25 mouse cellular contexts compared by ENCODE assay signal in the genomic region with DNA sequence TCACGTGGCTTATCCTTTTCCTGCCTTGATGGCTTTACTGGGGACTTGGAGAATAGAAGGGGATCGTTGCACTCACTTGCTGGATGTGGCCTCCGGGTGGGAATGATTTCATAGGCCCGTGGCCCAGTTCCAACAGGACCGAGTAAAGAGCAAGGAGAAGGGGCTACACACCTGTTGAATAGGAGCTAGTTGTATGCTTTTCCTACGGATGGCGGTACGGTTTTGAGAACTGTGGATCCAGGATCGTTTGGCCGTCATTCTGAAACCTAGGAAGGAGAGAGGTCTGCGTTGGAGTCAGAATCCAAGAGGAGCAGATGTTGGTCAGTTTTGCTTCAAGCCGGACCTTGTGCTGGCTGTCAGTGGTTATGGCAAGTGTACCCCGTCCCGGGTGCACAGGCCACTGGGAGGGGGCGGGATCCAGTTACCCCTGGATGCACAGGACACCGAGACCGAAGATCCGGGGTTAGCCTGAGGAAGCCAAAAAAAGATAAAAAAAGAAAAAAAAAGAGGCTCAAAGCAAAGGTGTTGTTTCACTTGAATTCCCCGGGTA. TPM values are rescaled to one million over a fixed set of nuclear protein-coding genes. Genes with fewer than 3 reads are reported as not detected.
A peak's percentile ranks its signal among the peaks of the same experiment; 100 is the strongest.
DNase-seq lines count a peak whose midpoint lies in the region; ATAC-seq lines count a peak whose summit lies in the region.
"Had no signal": no experiment of that assay in that cellular context is flagged by ENCODE, and none has a peak within 500 bp of the region (broad histone marks: within the 10 kb centered on the region; RNA-seq: fewer than 3 reads in every experiment).

No protein-coding gene starts in this region.

- no peak overlapping the region for H3K9ac ChIP-seq in midbrain, embryonic 11.5 days (ENCODE audit: low read length)
- H3K9ac ChIP-seq in midbrain, embryonic 15.5 days = no peak overlapping the region
- H3K9ac ChIP-seq: embryonic facial prominence, embryonic 13.5 days; forebrain, embryonic 12.5 days; forebrain, embryonic 15.5 days; heart, embryonic 13.5 days; hindbrain, embryonic 13.5 days; intestine, embryonic 15.5 days had no signal

- H3K4me1 ChIP-seq in midbrain, embryonic 11.5 days (ENCODE audit: control insufficient read depth, insufficient read depth, low read length) = peaks cover 6% of the 10 kb centered on the region
- peaks cover 23% of the 10 kb centered on the region for H3K4me1 ChIP-seq in midbrain, embryonic 15.5 days

- no peak overlapping the region for H3K27ac ChIP-seq in midbrain, embryonic 11.5 days (ENCODE audit: low read depth, low read length)
- no peak overlapping the region for H3K27ac ChIP-seq in midbrain, embryonic 15.5 days
- H3K27ac ChIP-seq: embryonic facial prominence, embryonic 10.5 days; embryonic facial prominence, embryonic 13.5 days; forebrain, embryonic 12.5 days; forebrain, embryonic 15.5 days; heart, adult 2 months; heart, embryonic 10.5 days; heart, embryonic 13.5 days; hindbrain, embryonic 13.5 days; intestine, embryonic 15.5 days had no signal

- ATAC-seq in midbrain, embryonic 11.5 days (ENCODE audit: low FRiP score) = no peak
- no peak for ATAC-seq in midbrain, embryonic 15.5 days (replicated peaks)
- ATAC-seq in CD4-positive, CD25-positive, alpha-beta regulatory T cell, adult 4 months = no peak
- ATAC-seq: forebrain, embryonic 15.5 days; hindbrain, embryonic 16.5 days; intestine, embryonic 15.5 days had no signal

- H3K36me3 ChIP-seq in midbrain, embryonic 11.5 days (ENCODE audit: control insufficient read depth, insufficient read depth, low read length) = no peaks in the 10 kb centered on the region
- 0 out of 2 replicates have a peak, but pooled peaks cover 6% of the 10 kb centered on the region for H3K36me3 ChIP-seq in midbrain, embryonic 15.5 days (replicated peaks)
- H3K36me3 ChIP-seq: forebrain, embryonic 12.5 days; forebrain, embryonic 15.5 days; intestine, embryonic 15.5 days had no signal

- no peaks in the 10 kb centered on the region for H3K9me3 ChIP-seq in midbrain, embryonic 11.5 days (ENCODE audit: control insufficient read depth, low read length)
- H3K9me3 ChIP-seq in midbrain, embryonic 15.5 days = no peaks in the 10 kb centered on the region
- H3K9me3 ChIP-seq: embryonic facial prominence, embryonic 10.5 days; embryonic facial prominence, embryonic 13.5 days; forebrain, embryonic 12.5 days; forebrain, embryonic 15.5 days; heart, embryonic 10.5 days; heart, embryonic 13.5 days; hindbrain, embryonic 13.5 days; intestine, embryonic 15.5 days had no signal

- no peak overlapping the region for H3K4me3 ChIP-seq in midbrain, embryonic 11.5 days (ENCODE audit: low read depth, low read length)
- no peak overlapping the region for H3K4me3 ChIP-seq in midbrain, embryonic 15.5 days
- H3K4me3 ChIP-seq: embryonic facial prominence, embryonic 10.5 days; embryonic facial prominence, embryonic 13.5 days; erythroblast, embryonic 14.5 days; forebrain, embryonic 12.5 days; forebrain, embryonic 15.5 days; heart, adult 2 months; heart, embryonic 10.5 days; heart, embryonic 13.5 days; hindbrain, embryonic 13.5 days; intestine, embryonic 15.5 days had no signal

- peaks cover 25% of the 10 kb centered on the region for H3K27me3 ChIP-seq in midbrain, embryonic 11.5 days (ENCODE audit: control insufficient read depth, insufficient read depth, low read length)
- peaks cover 9% of the 10 kb centered on the region for H3K27me3 ChIP-seq in midbrain, embryonic 15.5 days (replicated peaks)

- WGBS in midbrain, embryonic 11.5 days = 90% methylated on average over 19 of the region's 19 CpGs
- WGBS in midbrain, embryonic 15.5 days = 92% methylated on average over 19 of the region's 19 CpGs

- peak; percentile 63 for DNase-seq in cerebellum, adult 11-12 months
- no peak for DNase-seq in cerebellum, postnatal 4 days (ENCODE audit: low spot score in 2 of 2)
- DNase-seq in midbrain, embryonic 11.5 days (ENCODE audit: low spot score, missing footprints) = peak; percentile 72
- peak; percentile 32 to 43 for DNase-seq in cerebellum, postnatal 25 days
- DNase-seq: adrenal gland, adult 2 months; adrenal gland, postnatal 14 days; B cell, adult 2 months; embryo, embryonic 11 days; gastrocnemius, postnatal 25 days; heart, adult 2 months; heart, postnatal 14 days; kidney, adult 11 months; kidney, adult 8-10 months had no signal

- no peak overlapping the region for H3K4me2 ChIP-seq in midbrain, embryonic 11.5 days
- no peak overlapping the region for H3K4me2 ChIP-seq in midbrain, embryonic 15.5 days
- H3K4me2 ChIP-seq: embryonic facial prominence, embryonic 13.5 days; forebrain, embryonic 12.5 days; forebrain, embryonic 15.5 days; heart, embryonic 13.5 days; hindbrain, embryonic 13.5 days; intestine, embryonic 15.5 days had no signal

RNA-seq across cellular contexts. Expression of gene Shank3, which starts 27.4 kb away (rescaled TPM):
- 2.2 TPM in 2 replicates for polyA plus RNA-seq in midbrain, embryonic 11.5 days (2014; fragmentation: Nextera tagmentation; extraction: Ambion mirVana)
- polyA plus RNA-seq in midbrain, embryonic 15.5 days (2015; fragmentation: Nextera tagmentation; extraction: Ambion mirVana) = 16.0 and 16.9 TPM in 2 replicates
- not detected for polyA plus RNA-seq in CD4-positive, CD25-positive, alpha-beta regulatory T cell, adult 4 months (2017; shearing (Covaris generic))

RNA-seq across cellular contexts. Expression of gene Acr, which starts 41.3 kb away (rescaled TPM):
- 0.42 and 0.43 TPM in 2 replicates for polyA plus RNA-seq in midbrain, embryonic 11.5 days (2014; fragmentation: Nextera tagmentation; extraction: Ambion mirVana)
- polyA plus RNA-seq in midbrain, embryonic 15.5 days (2015; fragmentation: Nextera tagmentation; extraction: Ambion mirVana) = 2.4 and 3.2 TPM in 2 replicates
- polyA plus RNA-seq in CD4-positive, CD25-positive, alpha-beta regulatory T cell, adult 4 months (2017; shearing (Covaris generic)) = not detected
- polyA plus RNA-seq: embryonic facial prominence, embryonic 10.5 days; erythroblast, embryonic 14.5 days; intestine, embryonic 15.5 days had no signal

RNA-seq across cellular contexts. Expression of gene Arsa, which starts 49.6 kb away (rescaled TPM):
- polyA plus RNA-seq in midbrain, embryonic 11.5 days (2014; fragmentation: Nextera tagmentation; extraction: Ambion mirVana) = 7.4 and 9.4 TPM in 2 replicates
- 31.9 and 32.3 TPM in 2 replicates for polyA plus RNA-seq in midbrain, embryonic 15.5 days (2015; fragmentation: Nextera tagmentation; extraction: Ambion mirVana)
- polyA plus RNA-seq in CD4-positive, CD25-positive, alpha-beta regulatory T cell, adult 4 months (2017; shearing (Covaris generic)) = 10 to 100 TPM; 10.2 to 12.6 TPM

Comparison
In these comparisons a context has a peak if more than half of its experiments do, and no peak if none do; other contexts are left out.
1. DNase-seq: peak in cerebellum, adult 11-12 months (single experiment), midbrain, embryonic 11.5 days (single experiment) and cerebellum, postnatal 25 days (2 of 2); none in cerebellum, postnatal 4 days (0 of 2).